Mouse (Mus musculus) heart, adult 9 months (tissue): ENCODE measurements around the gene Ugt1a10.
A peak's percentile ranks its signal among the peaks of the same experiment; 100 is the strongest.

ENCODE experiments used
- DNase-seq, 2 experiments: peaks; one replicate each; pipeline ENCODE4 v3.0.0; 2022; ENCODE audit warnings: low spot score in 2 of 2

Gene Ugt1a10

DNA sequence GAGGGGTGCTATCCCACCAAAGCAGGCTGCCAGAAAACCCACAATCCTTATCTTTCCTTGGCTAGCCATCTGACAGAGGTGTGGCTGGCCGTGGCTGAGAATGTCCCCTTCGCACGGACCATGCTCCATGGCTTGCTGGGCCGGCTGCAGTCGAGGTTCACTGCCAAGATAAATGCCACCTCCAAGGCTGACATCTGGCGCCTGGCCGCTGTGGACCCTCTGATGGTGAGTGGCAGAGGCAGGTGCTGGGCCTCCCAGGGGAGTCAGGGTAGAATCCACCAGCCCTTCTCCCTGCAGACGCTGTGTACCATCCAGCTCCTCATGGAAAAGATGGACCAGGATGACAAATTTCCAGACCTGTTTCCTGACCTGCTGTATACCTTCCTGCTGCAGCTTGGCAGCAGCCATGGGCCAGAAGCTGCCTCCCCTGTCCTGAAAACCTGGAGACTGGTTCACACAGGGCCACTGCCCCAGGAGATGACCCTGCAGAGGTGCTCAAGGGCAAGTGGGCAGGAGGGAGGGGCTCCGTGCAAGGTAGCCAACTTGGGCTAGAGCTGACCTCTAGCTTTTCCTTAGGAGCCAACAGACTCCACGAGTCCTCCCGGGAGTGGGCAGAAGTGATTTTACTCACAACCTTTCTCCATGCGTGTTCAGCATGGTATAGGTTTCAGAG lies 199.7 kb downstream of the Ugt1a10 start:
- DNase-seq = no peak

DNA sequence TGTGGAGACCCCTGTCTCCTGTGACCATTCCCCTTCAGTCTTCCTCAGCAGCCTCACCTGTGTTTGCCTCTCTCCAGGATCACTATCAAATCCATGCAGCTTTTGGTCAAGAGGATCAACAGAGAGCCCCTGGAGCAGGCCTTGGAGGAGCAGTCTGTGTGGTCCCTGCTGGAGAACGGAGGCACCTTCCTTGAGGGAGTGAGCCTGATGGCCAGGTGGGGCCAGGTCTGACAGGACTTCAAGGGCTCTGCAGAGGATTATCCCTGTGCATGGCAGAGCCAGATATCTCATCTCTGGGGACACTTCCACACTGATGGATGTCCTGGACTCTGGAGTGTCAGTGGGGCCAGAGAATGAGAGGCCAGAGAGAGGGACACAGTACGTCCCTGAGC lies 200.3 kb downstream of the Ugt1a10 start:
- DNase-seq = no peak

DNA sequence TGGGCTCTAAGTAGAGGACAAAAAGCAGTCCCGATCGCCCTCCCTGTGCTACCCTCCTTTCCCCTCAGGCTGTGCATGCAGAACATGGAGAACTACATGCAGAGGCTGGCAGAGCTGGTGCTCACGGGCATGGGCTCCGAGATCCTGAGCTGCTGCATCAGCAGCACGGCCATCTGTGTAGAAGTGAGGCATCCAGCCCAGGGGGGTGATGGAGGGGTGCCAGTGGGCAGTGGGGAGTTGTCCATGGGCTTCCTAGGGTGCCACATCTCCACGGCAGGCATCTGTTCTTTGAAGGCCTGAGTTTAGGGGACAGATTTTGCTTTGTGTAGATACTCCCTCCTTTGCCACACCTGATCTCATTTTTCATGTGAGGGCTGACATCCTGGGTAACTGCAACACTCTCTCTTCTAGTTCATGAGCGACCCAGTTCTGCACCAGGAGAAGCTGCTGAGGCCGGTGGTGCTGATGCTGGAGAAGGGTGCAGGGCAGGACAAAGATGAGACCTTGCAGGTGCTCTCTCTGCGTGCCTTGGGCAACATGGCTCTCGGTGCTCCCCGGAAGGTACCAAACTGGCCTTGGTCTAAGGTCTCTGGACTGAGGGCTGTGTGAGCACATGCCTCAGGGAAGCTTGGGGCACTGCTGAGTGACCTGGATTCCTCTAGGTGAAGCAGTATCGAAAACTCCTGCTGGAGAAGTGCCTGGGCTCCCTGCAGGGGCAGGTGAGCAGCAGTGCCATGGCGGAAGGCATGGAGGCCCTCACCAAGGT lies 201.0 kb downstream of the Ugt1a10 start:
- DNase-seq = no peak

DNA sequence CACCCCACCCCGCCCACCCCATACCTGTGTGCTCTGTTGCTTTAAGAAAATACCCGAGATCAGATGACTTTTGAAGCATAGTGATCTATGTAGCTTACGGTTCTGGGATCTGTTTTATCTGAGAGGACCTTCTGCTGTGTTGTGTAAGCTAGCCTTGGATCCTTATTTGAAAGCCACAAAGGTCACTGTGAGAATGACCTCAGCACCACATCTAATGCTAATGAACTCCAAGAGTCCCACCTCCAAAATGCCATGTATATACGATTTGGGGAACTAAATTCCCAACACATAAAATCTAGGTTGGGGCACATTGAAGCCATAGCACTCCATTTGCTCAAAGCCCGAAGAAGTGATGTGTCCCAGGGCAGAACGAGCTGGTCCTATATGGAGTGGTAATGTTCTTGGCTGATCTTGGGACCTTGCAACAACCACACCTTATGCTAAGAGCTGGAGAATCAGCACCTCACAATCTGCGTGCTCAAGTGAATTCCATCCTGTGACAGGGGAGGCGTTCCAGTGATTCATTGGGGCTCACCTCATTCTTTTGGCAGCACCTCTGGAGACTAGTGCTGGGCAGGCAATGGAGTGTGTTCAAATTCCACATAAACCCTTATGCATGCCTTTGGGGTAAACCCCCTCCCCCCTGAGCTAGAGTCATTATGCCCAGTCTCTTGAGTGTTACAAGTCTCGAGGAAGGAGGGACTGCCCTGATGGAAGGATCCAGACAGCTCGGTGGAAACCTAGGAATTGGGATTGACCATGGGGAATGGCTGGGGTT lies 201.9 kb downstream of the Ugt1a10 start:
- no peak for DNase-seq

DNA sequence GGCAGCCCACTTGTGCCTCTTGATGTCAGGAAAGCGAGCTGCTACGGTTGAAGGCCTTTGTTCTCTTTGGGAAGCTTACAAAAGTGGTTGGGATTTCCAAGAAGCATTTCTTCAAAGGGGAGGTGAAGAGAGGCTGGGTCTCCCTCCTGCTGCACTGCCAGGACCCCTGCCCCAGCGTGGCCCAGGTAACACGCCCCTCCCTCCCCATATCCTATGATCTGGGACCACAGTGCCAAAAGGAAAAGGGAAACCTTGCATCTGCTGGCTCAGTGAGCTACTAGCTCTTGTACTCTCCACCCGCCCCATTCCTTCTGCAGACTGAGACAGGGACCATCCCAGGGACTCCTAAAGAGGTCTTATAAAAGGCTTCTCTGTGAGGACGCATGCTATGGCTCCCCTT lies 202.5 kb downstream of the Ugt1a10 start:
- no peak for DNase-seq

DNA sequence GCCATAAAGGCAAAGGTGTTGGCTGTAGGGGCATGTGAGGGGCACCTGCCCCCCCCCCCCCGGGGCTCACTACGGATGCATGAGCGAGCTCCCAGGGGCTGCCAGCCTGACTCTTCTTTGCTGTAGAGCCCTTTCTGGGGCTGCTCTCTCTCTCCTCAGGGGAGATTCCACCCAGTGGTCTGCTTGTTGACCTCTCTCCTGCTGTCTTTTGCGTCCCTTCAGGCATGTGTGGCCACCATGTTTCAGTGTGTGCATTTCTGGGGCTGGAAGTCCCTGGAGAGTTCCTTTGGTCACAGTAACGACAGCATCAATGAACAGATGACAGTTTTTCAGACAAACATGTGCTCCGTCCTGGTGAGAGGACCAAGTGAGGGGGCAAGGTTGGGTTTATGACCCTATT lies 203.2 kb downstream of the Ugt1a10 start:
- no peak for DNase-seq

DNA sequence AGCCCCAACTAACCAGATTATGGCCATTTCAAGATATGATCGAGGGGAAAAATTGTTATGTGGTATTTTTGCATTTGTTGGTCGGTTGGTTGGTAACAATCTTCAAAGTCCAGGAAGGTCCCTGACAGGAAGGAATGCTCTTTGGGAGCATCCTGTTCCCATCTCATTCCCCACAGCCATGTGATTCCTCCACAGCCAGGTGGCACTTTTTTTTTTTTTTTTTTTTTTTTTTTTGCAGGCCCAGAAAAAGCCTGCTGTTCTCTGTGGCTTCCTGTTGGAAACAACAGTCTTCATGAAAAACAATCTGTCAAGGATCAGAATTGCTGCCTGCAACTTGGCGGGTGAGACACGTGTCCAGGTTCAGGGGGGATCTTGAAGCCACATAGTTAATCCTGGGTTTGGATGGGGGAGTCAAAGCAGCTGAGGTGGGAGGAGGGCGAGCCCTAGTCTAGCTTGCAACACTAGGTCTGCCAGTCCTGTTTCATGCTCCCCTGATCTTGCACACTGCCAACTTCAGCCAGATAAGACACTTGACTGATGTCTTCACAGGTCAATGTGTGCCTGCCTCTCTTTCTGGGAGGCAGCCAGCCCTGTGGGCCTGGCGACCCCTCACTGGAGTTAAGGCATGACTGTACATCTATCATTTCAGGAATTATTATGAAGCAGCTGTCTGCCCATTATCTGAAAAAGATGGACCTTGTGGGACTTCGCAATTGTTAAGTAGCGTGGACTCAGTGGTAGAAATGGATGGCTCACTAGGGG lies 203.9 kb downstream of the Ugt1a10 start:
- no peak for DNase-seq

DNA sequence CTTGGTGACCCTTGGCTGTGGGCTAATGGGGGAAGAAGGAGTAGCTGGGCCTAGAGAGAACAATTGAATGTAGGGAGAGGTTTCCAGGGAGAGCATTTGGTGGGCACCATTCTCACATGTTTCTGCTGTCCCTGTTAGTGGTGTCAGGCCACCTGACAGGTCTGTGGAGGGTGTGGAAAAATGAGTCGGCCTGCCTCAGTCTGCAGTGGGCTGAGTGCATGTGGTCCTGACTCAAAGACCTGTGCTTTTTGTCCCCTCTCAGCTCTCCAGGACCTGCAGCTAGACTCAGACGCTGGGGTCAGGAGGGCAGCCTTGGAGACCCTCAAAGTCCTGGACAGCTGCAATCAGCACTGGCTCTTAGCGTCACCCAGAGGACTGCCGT lies 204.4 kb downstream of the Ugt1a10 start:
- DNase-seq = no peak

DNA sequence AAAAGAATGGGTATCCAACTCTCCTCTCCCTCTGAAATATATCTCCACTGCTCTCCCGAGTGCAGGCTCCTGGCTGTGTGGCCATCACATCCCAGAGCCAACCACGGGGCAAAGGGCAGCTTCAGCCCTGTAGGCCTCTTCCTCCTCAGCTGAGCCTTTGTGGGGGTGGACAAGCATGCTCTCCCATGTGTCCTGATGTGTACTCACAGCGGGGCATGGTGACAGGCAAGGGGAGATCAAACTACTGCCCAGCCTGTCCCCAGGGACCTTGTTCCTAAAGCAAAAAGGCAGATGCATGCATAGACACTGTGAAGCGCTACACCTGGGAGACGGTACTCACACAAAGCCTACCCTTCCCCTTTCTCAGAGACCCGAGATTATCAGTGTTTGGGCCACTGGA lies 204.9 kb downstream of the Ugt1a10 start:
- DNase-seq = no peak

DNA sequence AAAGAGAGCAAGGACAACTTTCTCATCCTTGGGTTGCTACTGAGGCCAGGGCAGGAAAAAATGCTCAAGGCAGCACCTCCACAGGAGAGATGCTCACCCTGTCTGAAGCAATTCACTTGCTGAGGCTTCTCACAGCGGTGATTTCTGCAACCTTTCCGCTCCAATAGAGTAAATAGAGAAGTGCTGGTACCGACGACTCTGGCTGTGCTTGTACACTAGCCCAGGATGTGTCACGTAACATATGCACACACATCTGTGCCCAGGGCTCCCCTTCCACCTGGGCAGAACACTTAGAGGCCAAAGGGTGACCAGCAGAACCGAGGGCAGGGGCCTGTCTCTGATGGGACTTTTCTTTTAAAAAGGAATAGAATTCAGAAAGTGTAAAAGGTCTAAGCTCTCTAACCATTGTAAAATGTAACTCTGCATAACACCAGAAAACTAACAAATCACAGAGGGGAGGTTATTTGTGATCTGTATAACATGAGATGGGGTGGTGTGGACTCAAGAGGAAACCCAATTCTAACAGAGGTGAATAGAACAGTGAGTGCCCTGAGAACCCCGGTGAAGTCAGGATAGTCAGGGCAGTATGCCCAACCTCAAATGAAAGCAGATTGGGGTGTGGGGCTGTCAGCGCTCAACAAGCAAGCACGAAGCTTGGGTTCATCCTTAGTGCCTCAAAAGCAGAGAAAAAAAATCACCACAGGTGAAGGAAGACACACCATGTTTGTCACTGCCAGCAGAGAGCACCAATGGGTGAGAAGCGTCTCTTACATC lies 205.6 kb downstream of the Ugt1a10 start:
- DNase-seq = no peak

DNA sequence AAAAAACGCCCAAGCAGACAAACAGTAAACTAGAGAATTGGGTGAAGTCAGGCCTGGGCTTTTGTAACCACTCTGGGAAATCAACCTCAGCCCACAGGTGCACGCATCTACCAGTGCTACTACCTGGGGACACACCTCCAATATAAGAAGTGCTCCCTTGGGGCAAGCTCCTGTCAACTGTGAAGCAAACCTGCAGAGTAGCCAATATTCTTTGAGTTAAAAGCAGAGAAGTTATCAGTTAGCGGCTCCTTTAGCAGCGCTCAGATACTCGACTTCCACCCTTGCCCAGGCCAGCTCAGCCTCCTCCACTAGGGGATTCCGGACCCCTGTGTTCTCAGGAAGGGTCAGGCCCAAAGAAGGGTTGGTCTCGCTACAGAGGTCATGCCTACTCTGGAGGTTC lies 206.5 kb downstream of the Ugt1a10 start:
- no peak for DNase-seq

DNA sequence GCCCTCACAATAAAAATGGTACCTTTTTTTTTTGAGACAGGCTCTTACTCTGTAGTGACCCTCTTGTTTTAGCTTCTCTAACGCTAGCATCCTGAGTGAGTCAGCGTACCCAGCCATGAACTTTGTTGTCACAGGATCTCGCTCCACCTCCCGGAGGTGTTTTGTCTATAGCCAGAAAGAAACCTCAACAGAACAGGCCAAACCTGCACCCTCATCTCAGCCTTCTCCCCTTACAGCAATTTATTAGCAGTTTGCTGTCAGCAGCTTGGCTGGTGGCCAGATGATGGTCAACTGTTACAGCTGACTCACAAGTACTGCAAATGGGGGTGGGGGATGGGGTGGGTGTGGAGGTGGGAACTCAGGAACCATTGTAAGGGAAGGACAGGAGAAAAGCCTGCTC lies 207.1 kb downstream of the Ugt1a10 start:
- peak in 1 of 2 experiments; percentile 30 for DNase-seq

DNA sequence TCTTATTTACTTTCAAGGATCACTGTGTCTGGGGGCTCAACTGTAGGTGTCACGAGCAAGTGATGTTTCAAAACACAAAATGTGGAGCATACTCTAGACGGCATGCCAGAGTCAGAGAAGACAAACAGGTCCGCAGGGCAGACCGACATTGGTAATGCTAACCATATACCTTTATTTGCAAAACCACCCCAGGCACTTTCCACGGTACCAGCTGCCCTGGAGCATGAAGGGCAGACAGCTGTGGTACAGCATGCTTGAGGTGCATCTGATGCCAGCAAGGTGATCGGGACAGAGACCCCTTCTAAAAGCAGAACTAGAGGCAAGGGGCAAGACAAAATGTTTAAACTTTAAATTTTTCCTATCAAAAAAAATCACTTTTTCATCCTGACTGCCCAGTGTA lies 207.8 kb downstream of the Ugt1a10 start:
- no peak for DNase-seq

DNA sequence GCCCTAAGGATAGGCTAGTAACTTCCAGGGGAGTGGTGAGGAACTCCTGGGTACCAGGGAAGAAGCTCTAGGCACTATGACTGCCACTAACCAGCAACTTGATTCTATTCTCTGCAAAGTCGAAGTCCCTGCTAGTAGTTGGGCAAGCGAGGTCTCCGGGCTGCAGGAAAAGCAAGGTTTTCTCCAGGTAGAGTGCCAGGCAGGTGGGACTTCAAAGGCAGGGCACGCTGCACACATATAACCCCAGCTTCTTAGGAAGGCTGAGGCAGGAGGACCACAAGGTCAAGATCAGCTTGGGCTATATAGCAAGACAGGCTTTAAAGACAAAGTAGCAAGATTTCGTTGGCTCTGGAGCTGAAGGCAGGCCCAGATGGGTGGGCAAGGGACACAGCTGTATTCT lies 208.6 kb downstream of the Ugt1a10 start:
- no peak for DNase-seq

DNA sequence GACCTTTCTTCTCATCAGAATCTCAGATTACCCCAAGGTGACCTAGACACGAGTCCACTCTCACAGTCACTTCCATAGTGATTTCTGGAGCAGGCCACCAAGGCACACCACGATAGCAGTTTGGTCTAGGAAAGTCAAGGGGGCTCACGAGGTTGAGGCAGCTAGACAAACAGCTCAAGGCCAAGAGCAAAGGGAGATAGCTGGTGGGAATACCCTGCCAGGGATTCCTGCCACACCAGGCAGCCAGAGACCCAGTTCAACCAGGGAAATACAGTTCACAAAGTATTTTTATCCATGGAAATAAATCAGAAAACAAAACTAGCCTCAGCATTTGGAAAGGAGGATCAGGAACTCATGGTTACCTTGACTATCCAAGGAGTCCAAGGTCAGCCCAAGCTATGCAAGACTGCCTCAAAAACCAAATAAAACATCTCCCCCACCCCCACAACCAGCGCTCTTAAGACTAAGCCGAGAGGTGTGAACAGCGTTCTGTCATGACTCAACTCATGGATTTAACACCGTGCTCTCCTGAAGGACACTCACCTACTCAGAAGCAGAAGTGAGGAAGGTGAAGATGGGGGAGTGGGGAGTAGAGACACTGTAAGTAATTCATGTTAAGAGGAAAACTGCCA lies 209.2 kb downstream of the Ugt1a10 start:
- no peak for DNase-seq

DNA sequence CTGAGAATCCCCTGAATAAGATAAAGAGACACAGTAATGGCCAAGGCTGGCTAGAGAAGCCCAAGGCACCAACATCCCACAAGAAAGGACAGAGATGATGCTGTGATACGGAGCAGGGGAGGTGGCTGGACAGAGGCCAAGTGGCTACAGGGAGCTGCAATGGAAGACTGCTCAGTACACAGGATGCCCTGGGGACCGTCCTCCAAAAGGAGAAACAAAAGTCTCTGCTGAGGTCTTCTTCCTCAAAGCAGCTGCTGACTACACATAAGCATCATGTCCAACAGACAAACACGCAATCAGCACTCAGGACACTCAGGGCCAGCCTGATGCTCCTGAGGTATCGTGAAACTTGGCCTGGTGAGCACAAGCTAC lies 209.7 kb downstream of the Ugt1a10 start:
- DNase-seq = no peak

DNA sequence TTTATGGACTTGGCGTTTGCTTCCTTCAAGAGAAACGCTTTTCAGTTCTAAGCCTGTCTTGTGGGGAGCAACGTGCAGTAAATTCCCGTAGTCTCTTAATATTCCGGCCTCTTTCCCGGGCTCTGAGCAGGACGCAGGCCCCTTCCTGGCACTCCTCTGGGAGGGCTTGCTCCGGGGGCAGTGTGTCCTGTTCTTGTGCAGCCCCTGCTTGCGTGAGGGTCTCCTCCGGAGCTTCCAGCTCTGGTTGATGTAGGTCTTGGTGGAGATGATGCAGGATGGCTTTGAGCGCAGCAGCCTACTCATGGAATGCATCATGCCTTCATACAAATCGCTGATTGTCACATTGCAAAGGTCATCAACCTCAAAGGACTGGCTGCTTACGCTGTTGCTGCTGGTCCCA lies 210.9 kb downstream of the Ugt1a10 start:
- DNase-seq = no peak

DNA sequence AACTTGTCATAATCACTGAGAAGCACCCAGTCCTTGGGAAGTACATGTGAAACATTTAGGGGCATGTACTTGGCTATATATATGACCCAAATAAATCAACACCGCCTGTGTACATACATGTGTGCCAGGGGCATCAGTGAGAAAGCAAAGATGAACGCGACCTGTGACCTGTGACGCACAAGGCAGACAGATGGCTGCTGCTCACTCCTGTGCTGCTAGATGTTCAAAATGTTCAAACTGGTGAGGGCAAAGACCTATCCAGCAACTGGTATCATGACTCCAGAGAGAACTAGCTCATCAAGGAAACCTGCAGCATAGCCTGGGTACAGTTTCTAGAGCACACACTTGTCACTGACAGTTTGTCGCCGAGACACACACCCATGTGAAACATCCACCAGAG lies 212.3 kb downstream of the Ugt1a10 start:
- no peak for DNase-seq

DNA sequence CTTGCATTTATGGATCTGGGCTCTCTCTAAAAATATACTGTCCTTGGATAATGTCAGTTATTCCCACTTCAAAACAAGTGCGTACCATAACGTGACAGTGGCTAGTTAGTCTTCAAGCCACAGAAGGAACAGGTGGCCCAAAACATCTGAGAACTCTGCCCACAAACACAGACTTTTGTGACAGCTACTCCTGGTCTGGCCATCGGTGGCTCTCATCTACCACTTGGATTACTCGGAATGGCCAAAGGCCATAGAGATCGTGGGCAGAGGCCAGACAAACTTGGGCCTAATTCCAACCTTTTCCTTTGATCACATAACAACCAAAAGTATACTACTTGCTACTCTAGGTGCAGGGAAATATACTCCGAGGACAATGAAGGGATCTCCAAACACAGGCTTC lies 212.9 kb downstream of the Ugt1a10 start:
- no peak for DNase-seq
